Mouse (Mus musculus) kidney, adult 18-20 months (tissue): ENCODE data around the gene Slco4c1.

Experiments
- DNase-seq: peaks from one replicate; pipeline ENCODE4 v3.0.0; 2021

Gene Slco4c1

DNA sequence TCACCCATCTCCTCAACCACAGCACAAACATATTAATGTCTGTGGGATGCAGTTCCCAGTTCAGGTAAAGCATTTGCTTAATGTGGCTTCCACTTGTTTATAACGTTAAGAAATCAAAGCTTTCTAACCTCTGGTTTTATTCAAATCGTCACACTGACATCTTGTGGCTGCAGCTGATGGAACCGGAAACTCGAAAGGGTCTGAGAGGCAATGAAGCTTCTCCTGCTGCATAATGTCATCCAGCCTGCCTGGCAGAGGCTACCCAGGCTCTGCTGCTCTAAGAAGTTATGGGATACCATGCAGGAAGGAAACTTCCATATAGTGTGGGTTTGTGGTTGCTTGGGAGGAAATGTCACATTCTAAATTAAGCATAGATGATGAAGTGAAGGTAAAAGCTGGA is 103.7 kb downstream of the Slco4c1 start:
- no peak for DNase-seq

DNA sequence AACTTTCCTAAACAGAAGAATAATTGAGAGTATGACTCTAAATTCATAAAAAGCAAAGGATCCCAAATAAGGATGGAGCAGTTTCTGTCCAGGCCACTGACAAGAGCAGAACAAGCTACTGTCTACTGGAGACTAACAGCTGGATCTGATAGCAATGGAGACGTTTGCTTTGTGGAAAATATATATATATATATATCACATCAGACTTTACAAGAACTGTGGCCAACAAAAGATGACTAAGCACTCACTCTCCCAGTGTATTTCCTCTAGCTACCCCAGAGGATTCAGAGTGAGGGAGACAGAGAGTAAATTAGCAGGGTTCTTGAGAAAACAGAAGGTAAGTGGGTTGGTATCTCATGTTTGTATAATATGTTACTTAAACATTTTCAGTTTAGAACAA is 105.4 kb downstream of the Slco4c1 start:
- no peak for DNase-seq
